Mouse (Mus musculus) splenic B cell, adult 2 months (primary cell): ENCODE results near the gene Gnptab.

Experiments
- DNase-seq: peaks from one replicate; pipeline ENCODE4 v3.0.0-alpha.2; 2011; ENCODE audit warnings: low read depth, low spot score
- H3K27me3 ChIP-seq: 2 replicates; pipeline ENCODE4 v1.6.1; 2012; ENCODE audit warnings: mild to moderate bottlenecking, low read length, moderate library complexity, mixed read lengths; ENCODE audit not compliant: control insufficient read depth, poor library complexity, insufficient read depth, severe bottlenecking
- H3K36me3 ChIP-seq: 2 replicates; pipeline ENCODE4 v1.6.1; 2012; ENCODE audit warnings: mild to moderate bottlenecking, low read length, moderate library complexity, mixed read lengths; ENCODE audit not compliant: control insufficient read depth, poor library complexity, insufficient read depth, severe bottlenecking

The Gnptab gene

DNA sequence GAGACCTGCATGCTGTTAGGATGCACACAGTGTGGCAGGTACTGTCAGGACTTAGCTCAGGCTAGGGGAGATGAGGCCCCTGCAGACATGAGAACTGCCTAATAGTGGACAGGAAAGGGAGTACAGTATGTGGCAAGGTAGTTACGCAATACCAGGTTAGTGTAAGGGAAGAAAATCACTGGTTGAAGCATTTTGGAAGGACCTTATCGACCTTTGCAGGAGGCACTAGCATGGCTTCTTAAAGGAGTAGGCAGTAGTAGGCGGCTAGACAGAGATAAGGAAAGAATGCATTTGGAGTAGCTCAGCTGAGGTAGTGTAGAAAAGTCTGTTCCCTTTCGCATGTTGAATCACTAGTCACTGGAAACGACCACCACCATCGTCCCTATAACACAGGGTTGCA, 6.8 kb downstream of the Gnptab start:
- Histone ChIP-seq H3K27me3 (no peaks in the 10 kb centered on the region), H3K36me3 (no peaks in the 10 kb centered on the region)
- no peak for DNase-seq

DNA sequence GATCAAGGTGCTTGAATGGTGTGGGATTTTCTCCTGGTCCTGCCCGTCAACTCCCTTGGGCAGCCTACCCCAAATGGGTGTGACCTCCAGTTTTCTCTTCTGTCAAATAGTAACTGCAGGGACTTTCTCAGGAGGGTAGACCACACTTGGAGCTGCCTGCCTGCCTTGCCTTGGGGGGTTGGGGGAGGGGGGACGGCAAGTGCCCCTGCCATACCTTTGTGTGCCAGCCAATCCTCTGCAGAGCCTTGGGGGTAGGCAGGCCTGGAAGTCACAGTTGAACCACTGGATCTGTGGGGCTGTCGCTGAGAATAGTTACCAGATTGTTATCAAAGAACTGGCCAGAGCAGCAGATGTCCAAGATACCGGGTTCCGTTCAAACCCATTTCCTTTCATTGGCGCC, 7.3 kb downstream of the Gnptab start:
- H3K36me3 ChIP-seq: no peaks in the 10 kb centered on the region

DNA sequence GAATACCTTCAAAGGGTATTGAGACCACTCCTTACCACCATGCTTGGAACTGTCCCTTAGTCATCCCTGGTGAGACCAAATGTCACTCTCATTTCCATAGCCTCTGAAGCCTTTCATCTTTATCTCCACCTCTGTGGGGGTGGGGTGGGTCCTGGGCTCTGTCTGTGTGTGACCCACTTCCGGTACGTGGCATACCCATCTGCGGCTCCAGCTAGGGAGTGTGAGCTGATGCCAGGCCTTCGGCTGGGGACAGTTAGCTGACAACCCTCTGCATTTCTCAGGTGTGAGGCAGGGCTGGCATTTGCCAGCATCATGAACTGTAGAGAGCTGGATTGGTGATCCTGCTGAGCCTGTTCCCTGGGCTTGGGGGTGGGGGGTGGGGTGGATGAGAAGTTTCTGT, 10.6 kb downstream of the Gnptab start:
- peak; percentile 57 for DNase-seq
- H3K36me3 ChIP-seq: 0 out of 2 replicates have a peak, but pooled peaks cover 3% of the 10 kb centered on the region
- H3K27me3 ChIP-seq: no peaks in the 10 kb centered on the region

More for the DNA sequence above, 7.3 kb downstream of the Gnptab start:
- H3K27me3 ChIP-seq: no peaks in the 10 kb centered on the region
- DNase-seq: no peak

DNA sequence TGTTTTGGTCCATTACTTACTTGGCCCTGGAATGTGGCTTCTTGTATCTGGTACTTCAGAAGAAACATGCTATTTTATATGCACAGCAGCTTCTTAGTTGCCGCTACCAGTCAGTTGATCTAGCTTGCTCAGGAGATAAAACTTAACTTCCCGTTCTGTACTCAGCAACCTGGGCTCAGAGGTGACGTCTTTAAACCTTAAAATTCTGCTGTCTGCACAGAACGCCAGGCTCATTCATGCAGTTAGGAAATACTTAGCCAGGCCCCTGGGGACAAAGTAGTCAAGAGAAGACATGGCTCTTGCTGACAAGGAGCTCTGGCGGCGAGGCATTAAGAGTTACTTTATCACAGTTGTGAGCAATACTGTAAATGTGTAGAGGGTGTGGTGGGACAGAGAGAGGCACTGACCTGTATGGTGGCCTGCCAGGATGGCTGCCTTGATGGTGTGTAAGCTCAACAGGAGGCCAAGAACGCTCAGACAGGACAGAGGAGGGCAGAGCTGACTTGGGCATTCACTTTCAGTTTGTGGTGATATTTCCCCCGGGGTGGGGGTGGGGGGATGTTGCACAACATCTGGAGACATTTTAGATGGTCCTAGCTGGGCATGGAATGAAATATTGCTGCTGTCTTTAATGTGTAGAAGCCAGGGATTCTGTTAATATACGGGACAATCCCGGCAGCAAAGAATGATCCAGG, 11.3 kb downstream of the Gnptab start:
- Histone ChIP-seq H3K27me3 (no peaks in the 10 kb centered on the region), H3K36me3 (0 out of 2 replicates have a peak, but pooled peaks cover 3% of the 10 kb centered on the region)
- DNase-seq: peak; percentile 87

DNA sequence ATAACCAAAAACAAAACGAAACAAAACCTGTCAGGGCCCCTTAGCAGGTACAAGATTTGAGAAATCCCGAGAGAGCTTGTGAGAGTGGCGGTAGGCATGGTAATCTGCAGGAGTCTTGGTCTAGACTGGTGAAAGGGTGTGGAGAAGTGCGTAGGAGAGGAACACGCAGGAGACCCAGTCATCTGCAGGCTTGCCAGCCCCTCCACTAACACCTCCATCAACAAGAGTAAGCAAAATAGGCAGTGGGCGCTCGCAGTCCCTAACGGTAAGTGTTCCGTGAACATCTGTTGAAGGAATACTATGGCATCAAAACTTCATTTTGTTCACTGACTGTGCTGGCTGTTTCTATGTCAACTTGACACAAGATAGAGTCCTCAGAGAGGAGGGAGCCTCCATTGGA, 12.6 kb downstream of the Gnptab start:
- Histone ChIP-seq H3K36me3 (0 out of 2 replicates have a peak, but pooled peaks cover 3% of the 10 kb centered on the region), H3K27me3 (no peaks in the 10 kb centered on the region)
- no peak for DNase-seq

DNA sequence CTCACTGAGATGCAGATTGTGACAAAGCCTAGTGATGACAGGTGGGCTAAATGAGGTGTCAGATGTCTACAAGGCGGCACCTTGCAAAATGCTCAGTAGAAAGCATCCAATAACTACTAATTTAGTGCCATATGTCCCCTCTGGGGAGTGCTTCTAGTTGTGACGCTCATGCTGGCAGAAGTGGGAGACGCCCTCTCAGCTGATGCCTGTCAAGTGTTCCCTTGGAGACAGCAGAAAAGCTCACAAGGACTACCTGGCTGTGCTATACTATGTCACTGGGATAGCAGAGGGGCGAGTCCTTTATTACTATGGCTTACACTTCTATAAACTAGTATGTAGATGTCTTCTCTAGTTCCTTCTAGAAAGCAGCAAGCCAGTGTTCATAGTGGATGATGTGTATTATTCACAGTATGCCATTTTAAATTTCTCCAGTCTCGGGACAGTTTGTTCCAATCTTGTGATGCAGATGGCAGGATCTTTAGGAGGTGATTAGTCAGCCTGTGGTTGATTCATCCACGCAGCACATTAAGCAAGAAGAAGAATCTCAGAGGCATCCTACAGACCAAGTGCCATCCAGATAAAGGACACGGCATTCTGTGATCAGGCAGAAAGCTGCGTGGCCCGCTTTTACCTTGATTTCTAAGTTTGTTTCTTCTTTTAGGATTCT, 13.4 kb downstream of the Gnptab start:
- no peak for DNase-seq
- no peaks in the 10 kb centered on the region for H3K27me3 ChIP-seq
- 0 out of 2 replicates have a peak, but pooled peaks cover 3% of the 10 kb centered on the region for H3K36me3 ChIP-seq

DNA sequence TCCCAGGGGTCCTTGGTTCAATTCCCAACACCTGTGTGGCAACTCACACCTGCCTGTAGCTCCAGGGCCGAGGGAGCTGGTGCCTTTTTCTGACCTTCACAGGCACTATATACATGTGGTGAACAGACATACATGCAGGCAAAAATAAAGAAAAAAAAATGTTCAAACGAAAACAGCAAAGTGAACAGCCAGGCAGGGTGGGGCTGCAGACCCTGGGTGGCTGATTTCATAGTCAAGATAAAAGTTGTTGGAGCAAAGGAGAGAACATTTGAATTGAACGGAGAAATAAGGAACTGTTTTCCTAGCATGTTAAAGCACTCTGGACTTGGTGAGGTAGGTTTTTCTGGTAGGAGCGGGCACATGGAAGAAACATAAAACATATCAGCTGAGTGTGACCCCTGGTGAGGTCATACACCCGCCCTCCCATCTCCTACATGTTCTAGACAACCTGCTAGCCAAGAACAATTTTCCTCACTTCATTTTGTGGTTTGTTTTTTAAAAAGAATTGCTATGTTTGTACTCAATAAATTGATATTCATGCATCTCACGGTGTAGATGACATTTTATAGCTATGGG, 19.8 kb downstream of the Gnptab start:
- H3K36me3 ChIP-seq: no peaks in the 10 kb centered on the region
- no peak for DNase-seq
- no peaks in the 10 kb centered on the region for H3K27me3 ChIP-seq

DNA sequence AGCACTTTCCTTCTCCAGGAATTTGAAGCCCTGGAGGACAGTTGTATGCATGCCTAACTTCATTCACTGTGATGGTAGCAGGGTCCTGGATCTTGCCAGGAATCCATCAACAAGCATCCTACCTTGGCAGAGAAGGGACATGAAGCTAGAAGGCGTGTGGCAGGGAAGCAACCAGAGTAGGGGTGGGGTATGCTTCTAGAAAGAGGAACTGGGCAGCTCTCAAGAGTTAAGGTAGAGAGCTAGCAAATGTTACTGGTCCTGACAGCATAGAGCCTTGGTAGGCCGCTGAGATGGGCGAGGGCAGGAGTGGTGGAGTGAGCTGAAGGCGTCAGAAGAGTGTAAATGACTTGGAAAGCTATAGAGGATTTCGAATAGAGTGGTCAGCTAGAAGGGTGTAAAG, 20.3 kb downstream of the Gnptab start:
- peak; percentile 55 for DNase-seq
- Histone ChIP-seq H3K36me3 (no peaks in the 10 kb centered on the region), H3K27me3 (no peaks in the 10 kb centered on the region)

DNA sequence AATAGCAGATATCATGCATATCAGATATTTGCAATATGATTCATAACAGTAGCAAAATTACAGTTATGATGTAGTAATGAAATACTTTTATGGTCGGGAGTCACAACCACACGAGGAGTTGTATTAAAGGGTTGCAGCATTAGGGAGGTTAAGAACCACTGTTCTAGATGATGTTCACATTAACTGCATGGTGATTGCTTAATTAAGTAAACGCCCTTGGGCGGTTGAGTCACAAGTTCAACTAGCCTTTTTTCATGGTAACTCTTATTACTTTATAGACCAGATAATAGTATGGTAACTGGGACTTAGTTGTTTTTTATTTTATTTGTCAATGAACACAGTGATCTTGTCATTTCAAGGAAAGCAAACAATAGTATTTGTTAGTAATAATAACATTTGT, 24.1 kb downstream of the Gnptab start:
- Histone ChIP-seq H3K36me3 (no peaks in the 10 kb centered on the region), H3K27me3 (no peaks in the 10 kb centered on the region)
- DNase-seq: no peak

DNA sequence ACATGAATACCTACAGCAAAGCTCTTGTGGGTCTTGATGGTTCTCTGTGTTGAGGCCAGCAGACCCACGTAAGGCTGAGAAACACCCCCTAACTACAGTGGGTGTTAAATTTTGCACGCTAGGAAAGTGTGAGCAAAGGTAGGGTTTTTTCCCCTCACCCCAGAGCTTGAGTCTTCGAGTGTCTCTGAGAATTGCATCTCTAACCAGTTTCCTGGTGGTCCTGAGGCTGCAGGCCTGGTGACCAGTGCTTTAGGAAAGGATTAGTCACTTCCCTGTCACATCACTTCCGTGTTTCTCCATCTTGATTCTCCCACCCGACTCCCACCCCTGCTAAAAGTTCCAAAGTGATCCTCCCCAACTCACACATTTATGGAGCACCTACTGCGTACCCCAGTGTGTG, 25.3 kb downstream of the Gnptab start:
- DNase-seq: no peak
- H3K27me3 ChIP-seq: no peaks in the 10 kb centered on the region
- H3K36me3 ChIP-seq: no peaks in the 10 kb centered on the region

DNA sequence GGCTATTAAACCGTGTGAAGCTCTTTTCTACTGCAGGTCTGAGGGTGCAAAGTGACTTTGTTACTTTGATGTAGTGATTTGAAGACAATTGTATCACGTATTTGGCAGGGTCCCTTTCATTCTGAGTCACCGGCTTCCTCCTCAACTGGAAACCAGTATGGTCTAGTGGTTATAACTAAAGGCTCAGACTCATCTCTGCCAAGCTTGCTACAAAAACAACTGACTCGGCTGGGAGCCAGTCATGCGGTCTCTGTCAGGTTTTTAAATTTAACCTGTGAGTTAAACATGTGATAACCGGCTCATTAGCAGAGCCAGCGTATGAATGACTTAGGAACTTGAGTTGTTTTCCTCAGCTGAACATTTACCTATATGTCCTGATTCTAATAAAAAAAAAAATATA, 26.9 kb downstream of the Gnptab start:
- Histone ChIP-seq H3K36me3 (no peaks in the 10 kb centered on the region), H3K27me3 (no peaks in the 10 kb centered on the region)
- DNase-seq: peak; percentile 64

DNA sequence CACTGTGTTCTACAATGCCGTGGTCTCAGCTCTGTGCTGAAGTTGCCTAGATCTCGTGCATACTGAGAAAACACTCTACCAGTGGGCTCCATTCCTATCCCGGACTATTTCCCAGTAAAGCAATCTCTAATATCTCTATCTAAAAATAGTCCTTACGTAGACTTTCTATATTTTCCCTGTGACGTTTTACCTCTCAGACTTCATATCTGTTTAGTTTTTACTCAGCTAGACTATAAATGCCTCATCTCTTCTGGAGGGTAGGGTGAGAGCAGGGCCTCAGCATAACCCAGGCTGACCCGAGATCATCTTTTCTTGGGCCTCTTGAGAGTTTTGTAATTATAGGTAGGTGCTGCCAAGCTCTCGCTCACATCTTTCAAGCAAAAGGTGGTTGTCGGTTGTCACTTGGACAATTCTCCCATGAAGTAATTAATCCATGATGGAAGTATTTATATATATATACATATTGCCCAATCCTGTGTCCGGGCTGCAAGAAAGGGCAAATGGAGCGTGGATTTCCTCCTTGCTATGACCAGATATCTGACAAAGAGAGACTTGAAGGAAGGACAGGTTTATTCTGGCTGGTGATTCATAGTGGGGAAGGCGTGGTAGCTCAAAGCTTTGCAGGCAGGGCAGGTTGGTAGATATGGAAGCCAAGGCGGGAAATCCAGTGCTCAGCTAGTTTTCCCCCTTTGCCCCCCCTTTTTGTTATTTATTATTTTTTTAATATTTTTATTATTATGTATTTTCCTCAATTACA, 29.1 kb downstream of the Gnptab start:
- H3K27me3 ChIP-seq: no peaks in the 10 kb centered on the region
- DNase-seq: no peak
- H3K36me3 ChIP-seq: peaks cover 2% of the 10 kb centered on the region

DNA sequence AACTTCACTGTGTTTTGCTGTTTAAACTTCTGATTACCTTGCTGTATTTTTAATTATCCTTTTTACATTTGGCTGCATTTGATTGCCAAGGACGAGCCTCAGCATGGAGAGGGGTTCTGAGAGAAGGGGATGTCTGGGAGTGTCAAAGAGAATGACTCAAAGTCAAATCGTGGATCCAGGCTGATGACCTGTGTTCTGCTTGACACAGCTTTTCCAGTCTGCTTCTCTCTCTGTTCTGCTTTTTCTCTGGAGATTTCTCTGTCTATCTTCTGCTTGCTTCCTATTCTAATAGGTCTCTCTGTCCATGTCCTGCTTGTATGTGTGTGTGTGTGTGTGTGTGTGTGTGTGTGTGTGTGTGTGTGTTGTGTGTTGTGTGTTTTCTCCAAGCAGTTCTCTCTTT, 30.8 kb downstream of the Gnptab start:
- no peaks in the 10 kb centered on the region for H3K27me3 ChIP-seq
- DNase-seq: peak; percentile 60
- H3K36me3 ChIP-seq: peaks cover 6% of the 10 kb centered on the region

DNA sequence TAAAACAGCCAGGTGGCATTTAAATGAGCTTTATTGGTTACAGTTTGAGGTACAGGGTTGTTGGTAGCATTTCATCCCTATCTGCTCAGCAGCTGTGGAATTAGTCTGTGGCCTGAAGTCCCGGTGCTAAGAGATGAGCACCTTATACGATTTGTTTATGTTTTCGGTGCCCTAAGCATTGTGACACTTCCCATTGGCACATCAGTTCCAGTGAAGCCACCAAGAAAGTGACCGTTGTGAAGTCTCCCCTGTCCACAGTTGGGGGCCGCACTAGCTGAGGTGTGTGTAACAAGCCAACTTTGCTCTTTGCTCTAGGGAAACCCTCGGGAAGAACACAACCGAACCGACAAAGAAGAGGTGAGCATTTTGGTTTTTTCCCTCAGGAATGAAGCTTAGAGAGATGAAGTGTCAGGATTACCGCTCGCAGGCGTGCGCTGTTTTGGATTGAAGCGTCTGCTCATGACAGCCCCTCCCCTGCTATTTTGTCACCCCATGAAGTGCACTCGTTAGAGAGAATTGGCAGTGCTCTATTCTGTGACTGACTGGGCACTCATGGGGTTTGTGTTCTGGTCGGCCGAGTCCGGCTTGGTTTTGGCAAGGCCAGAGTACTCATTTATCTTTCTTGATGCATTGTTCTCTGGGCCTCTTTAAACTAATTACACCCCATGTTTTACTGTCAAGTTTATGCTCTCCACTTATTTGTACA, 33.5 kb downstream of the Gnptab start:
- DNase-seq: no peak
- Histone ChIP-seq H3K27me3 (no peaks in the 10 kb centered on the region), H3K36me3 (peaks cover 7% of the 10 kb centered on the region)
